Mouse (Mus musculus) hindbrain, embryonic 12.5 days (tissue): Measurements from ENCODE around the gene Myo18a. TPM values are rescaled to one million over a fixed set of nuclear protein-coding genes. Genes with fewer than 3 reads are reported as not detected.

ENCODE experiments used
- ATAC-seq: fragments of 200-750 bp; cut with Nextera tagmentation; 2 replicates; pipeline ENCODE4 v1.8.0; 2017; ENCODE audit warnings: moderate TSS enrichment; ENCODE audit not compliant: low FRiP score
- H3K27ac ChIP-seq: fragments of 300-500 bp; sonication (generic); 2 replicates; pipeline ENCODE4 v1.5.1; 2016; ENCODE audit warnings: mild to moderate bottlenecking
- H3K27me3 ChIP-seq: fragments of 300-500 bp; sonication (generic); 2 replicates; pipeline ENCODE4 v1.6.1; 2016; ENCODE audit warnings: mild to moderate bottlenecking
- H3K36me3 ChIP-seq: fragments of 300-500 bp; sonication (generic); 2 replicates; pipeline ENCODE4 v1.6.1; 2016; ENCODE audit warnings: mild to moderate bottlenecking
- H3K4me1 ChIP-seq: fragments of 300-500 bp; sonication (generic); 2 replicates; pipeline ENCODE4 v1.6.1; 2016
- H3K4me2 ChIP-seq: fragments of 300-500 bp; sonication (generic); replicated peaks from 2 replicates; pipeline ENCODE4 v1.6.1; 2016; ENCODE audit warnings: mild to moderate bottlenecking
- H3K4me3 ChIP-seq: fragments of 300-500 bp; sonication (generic); 2 replicates; pipeline ENCODE4 v1.5.1; 2016; ENCODE audit warnings: mild to moderate bottlenecking
- H3K9ac ChIP-seq: fragments of 300-500 bp; sonication (generic); 2 replicates; pipeline ENCODE4 v1.6.1; 2016; ENCODE audit warnings: mild to moderate bottlenecking, moderate library complexity
- H3K9me3 ChIP-seq: fragments of 300-500 bp; sonication (generic); replicated peaks from 2 replicates; pipeline ENCODE4 v1.6.1; 2016; ENCODE audit warnings: mild to moderate bottlenecking
- WGBS: fragments of 180-500 bp; shearing (Covaris S2); methylation state at CpG from one replicate; pipeline ENCODE4 v1.1.7; 2016; 5-methylcytosine and 5-hydroxymethylcytosine counted together
- polyA plus RNA-seq: library from polyadenylated mRNA; unstranded; fragments of >200 nt; fragmentation: Nextera tagmentation; extraction: Ambion mirVana; gene quantifications from 2 replicates; pipeline ENCODE4 v1.2.1, GENCODE M21; 2016

The Myo18a gene
- polyA plus RNA-seq, 1 experiment from 2014 or later, result 55.9 TPM

DNA sequence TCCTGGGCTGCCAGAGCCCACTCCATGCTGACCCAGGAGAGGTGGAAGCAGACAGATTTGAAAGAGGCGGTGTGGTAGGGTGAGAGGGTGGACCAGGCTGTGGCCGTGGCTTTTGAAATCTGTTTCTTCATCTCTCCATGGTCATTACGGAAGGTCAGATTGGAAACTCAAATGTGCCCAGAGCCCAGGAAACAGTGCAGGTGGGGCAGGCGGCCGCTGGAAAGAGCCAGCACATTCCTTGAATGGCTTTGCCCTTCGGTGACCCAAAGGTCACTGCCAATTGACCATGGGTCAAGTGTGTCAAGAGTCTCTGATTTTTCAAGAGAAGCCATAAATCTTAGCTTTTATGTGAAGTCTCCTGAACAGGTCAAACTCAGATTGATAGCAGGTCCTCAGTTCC, 150.5 kb downstream of the Myo18a start:
- no peak overlapping the region for H3K4me3 ChIP-seq
- 28% methylated on average over 6 of the region's 6 CpGs for WGBS
- ATAC-seq, result no peak
- H3K9me3 ChIP-seq, result 0 out of 2 replicates have a peak, but pooled peaks cover 3% of the 10 kb centered on the region
- no peak overlapping the region for H3K9ac ChIP-seq
- H3K36me3 ChIP-seq, result no peaks in the 10 kb centered on the region
- H3K27ac ChIP-seq, result no peak overlapping the region
- H3K27me3 ChIP-seq, result peaks cover 48% of the 10 kb centered on the region
- H3K4me1 ChIP-seq, result peaks cover 37% of the 10 kb centered on the region
- no peak overlapping the region for H3K4me2 ChIP-seq

DNA sequence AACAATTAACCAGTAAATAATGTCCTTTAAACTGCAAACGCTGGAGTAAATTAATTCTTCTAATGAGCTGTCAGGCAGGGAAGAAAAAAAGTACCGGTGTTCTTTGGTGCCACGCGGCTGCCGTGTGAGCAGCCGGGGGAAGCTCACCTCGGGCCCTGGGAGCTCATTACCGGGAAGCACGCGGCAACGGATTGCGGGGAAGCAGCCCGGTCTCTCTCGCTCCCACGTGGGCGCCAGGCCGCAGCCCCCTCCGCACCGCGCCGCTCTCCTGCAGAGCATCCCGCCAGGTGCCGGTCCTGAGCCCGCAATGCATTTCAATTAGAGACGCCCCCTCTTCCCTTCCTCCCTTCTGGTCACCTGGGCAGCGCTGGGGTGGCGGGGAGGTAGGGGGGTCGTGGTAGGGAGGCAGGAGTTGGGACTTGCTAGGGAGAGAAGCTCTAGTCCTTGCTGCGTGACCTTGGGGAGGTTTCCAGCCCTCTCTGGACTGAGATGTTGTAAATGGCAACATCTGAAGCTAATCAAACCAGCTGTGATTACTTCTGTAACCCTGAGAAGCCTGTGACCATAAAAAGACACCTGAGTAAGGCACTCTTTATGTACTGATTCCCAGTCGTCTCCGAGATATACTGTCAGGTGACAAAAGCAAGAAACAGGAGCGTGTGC, 151.7 kb downstream of the Myo18a start:
- Histone ChIP-seq H3K4me1 (peaks cover 31% of the 10 kb centered on the region), H3K4me3 (peak overlapping the region; percentile 18; the same call in 1 of the 2 replicates), H3K9ac (peak overlapping the region; percentile 23), H3K4me2 (peak overlapping the region; percentile 40), H3K27me3 (peaks cover 48% of the 10 kb centered on the region), H3K27ac (peak overlapping the region; percentile 23; the same call in 1 of the 2 replicates), H3K9me3 (0 out of 2 replicates have a peak, but pooled peaks cover 3% of the 10 kb centered on the region), H3K36me3 (no peaks in the 10 kb centered on the region)
- ATAC-seq, result no peak
- WGBS, result 5% methylated on average over 32 of the region's 32 CpGs

Other genes with a start within 250 kb of the Myo18a start
- gene Abhd15, start 248.1 kb upstream of the Myo18a start, polyA plus RNA-seq, result 3.5 and 4.2 TPM in 2 replicates
- gene Trp53i13, start 247.3 kb upstream of the Myo18a start, polyA plus RNA-seq, result 29.7 and 32.3 TPM in 2 replicates
- gene Gm10392, start 244.0 kb upstream of the Myo18a start, polyA plus RNA-seq, result 0.14 TPM in 1 of 2 replicates, not detected in the other
- gene Taok1, start 155.4 kb upstream of the Myo18a start, polyA plus RNA-seq, result 22.3 and 23.1 TPM in 2 replicates
- gene Nufip2, start 77.1 kb upstream of the Myo18a start, polyA plus RNA-seq, result 4.8 and 5.3 TPM in 2 replicates
- 2.8 and 3.5 TPM in 2 replicates for gene Cryba1, start 38.0 kb upstream of the Myo18a start, polyA plus RNA-seq
- gene Gm10277, start 24.5 kb downstream of the Myo18a start, polyA plus RNA-seq, result 2.7 and 2.9 TPM in 2 replicates
- gene Pipox, start 130.8 kb downstream of the Myo18a start, polyA plus RNA-seq, result 5.0 and 7.1 TPM in 2 replicates
- gene Sez6, start 167.6 kb downstream of the Myo18a start, polyA plus RNA-seq, result 47.3 and 48.7 TPM in 2 replicates
- gene Phf12, start 219.5 kb downstream of the Myo18a start, polyA plus RNA-seq, result 30.6 and 30.7 TPM in 2 replicates